Mouse (Mus musculus) midbrain, embryonic 11.5 days (tissue): ENCODE results near the gene Tnik. TPM values are rescaled to one million over a fixed set of nuclear protein-coding genes. Genes with fewer than 3 reads are reported as not detected.
A peak's percentile ranks its signal among the peaks of the same experiment; 100 is the strongest.

ENCODE experiments used
- ATAC-seq: fragments of 200-750 bp; cut with Nextera tagmentation; 2 replicates; pipeline ENCODE4 v1.8.0; 2017; ENCODE audit warnings: moderate TSS enrichment, moderate library complexity; ENCODE audit not compliant: low FRiP score
- DNase-seq: peaks from one replicate; pipeline ENCODE4 v3.0.0; 2015; ENCODE audit warnings: low spot score; ENCODE audit errors: missing footprints
- H3K27ac ChIP-seq: fragments of 300-500 bp; sonication (generic); 2 replicates; pipeline ENCODE4 v1.5.1; 2014; ENCODE audit warnings: low read depth, low read length
- H3K27me3 ChIP-seq: fragments of 300-500 bp; sonication (generic); 2 replicates; pipeline ENCODE4 v1.6.1; 2014; ENCODE audit warnings: mild to moderate bottlenecking, low read length, moderate library complexity, mixed read lengths; ENCODE audit not compliant: control insufficient read depth, insufficient read depth
- H3K36me3 ChIP-seq: fragments of 300-500 bp; sonication (generic); 2 replicates; pipeline ENCODE4 v1.6.1; 2014; ENCODE audit warnings: mild to moderate bottlenecking, low read length, moderate library complexity, mixed read lengths; ENCODE audit not compliant: control insufficient read depth, insufficient read depth
- H3K4me1 ChIP-seq: fragments of 300-500 bp; sonication (generic); 2 replicates; pipeline ENCODE4 v1.6.1; 2014; ENCODE audit warnings: low read length; ENCODE audit not compliant: control insufficient read depth, insufficient read depth
- H3K4me2 ChIP-seq: fragments of 300-500 bp; sonication (generic); 2 replicates; pipeline ENCODE4 v1.6.1; 2014; ENCODE audit warnings: mild to moderate bottlenecking, moderate library complexity
- H3K4me3 ChIP-seq: fragments of 300-500 bp; sonication (generic); 2 replicates; pipeline ENCODE4 v1.5.1; 2014; ENCODE audit warnings: low read depth, low read length
- H3K9ac ChIP-seq: fragments of 300-500 bp; sonication (generic); 2 replicates; pipeline ENCODE4 v1.6.1; 2014; ENCODE audit warnings: low read length
- H3K9me3 ChIP-seq: fragments of 300-500 bp; sonication (generic); 2 replicates; pipeline ENCODE4 v1.6.1; 2016; ENCODE audit warnings: low read length; ENCODE audit not compliant: control insufficient read depth
- WGBS: fragments of 180-500 bp; shearing (Covaris S2); extraction: QIAGEN DNeasy Blood & Tissue Kit; methylation state at CpG from one replicate; pipeline ENCODE4 v1.1.7; 2014; 5-methylcytosine and 5-hydroxymethylcytosine counted together
- polyA plus RNA-seq: library from polyadenylated mRNA; unstranded; fragments of >200 nt; fragmentation: Nextera tagmentation; extraction: Ambion mirVana; gene quantifications from 2 replicates; pipeline ENCODE4 v1.2.1, GENCODE M21; 2014

Tnik gene
- polyA plus RNA-seq, 1 experiment from 2014 or later = 21.2 TPM

- Histone ChIP-seq H3K4me3 (no peak overlapping the region), H3K27ac (no peak overlapping the region), H3K9me3 (no peaks in the 10 kb centered on the region), H3K36me3 (no peaks in the 10 kb centered on the region), H3K4me2 (no peak overlapping the region), H3K4me1 (no peaks in the 10 kb centered on the region), H3K9ac (no peak overlapping the region), H3K27me3 (no peaks in the 10 kb centered on the region)
- no peak for ATAC-seq
- DNase-seq = no peak
- 72% methylated on average over 4 of the region's 4 CpGs for WGBS
These were observed 295.4 kb downstream of the Tnik start for GRCm38 (mm10) chr3:28558328-28558871.

GRCm38 (mm10) chr3:28561408-28561807, 298.4 kb downstream of the Tnik start:
- Histone ChIP-seq H3K27me3 (no peaks in the 10 kb centered on the region), H3K9ac (no peak overlapping the region), H3K4me2 (no peak overlapping the region), H3K36me3 (no peaks in the 10 kb centered on the region), H3K9me3 (no peaks in the 10 kb centered on the region), H3K27ac (no peak overlapping the region), H3K4me1 (no peaks in the 10 kb centered on the region), H3K4me3 (no peak overlapping the region)
- DNase-seq (no peak), ATAC-seq (no peak)
- 79% methylated on average over 4 of the region's 4 CpGs for WGBS

GRCm38 (mm10) chr3:28562612-28563332, 299.8 kb downstream of the Tnik start:
- H3K4me1 ChIP-seq = no peaks in the 10 kb centered on the region
- H3K4me3 ChIP-seq = no peak overlapping the region
- no peaks in the 10 kb centered on the region for H3K9me3 ChIP-seq
- H3K4me2 ChIP-seq = no peak overlapping the region
- DNase-seq (peak; percentile 88), ATAC-seq (no peak)
- no peak overlapping the region for H3K9ac ChIP-seq
- H3K36me3 ChIP-seq = no peaks in the 10 kb centered on the region
- no peaks in the 10 kb centered on the region for H3K27me3 ChIP-seq
- WGBS = 69% methylated on average over 10 of the region's 10 CpGs
- H3K27ac ChIP-seq = no peak overlapping the region

GRCm38 (mm10) chr3:28564370-28565357, 301.6 kb downstream of the Tnik start:
- ATAC-seq = no peak
- Histone ChIP-seq H3K9ac (no peak overlapping the region), H3K27me3 (no peaks in the 10 kb centered on the region), H3K9me3 (no peaks in the 10 kb centered on the region), H3K27ac (no peak overlapping the region), H3K4me3 (no peak overlapping the region), H3K36me3 (no peaks in the 10 kb centered on the region), H3K4me1 (no peaks in the 10 kb centered on the region), H3K4me2 (no peak overlapping the region)
- no peak for DNase-seq
- 79% methylated on average over 12 of the region's 12 CpGs for WGBS

GRCm38 (mm10) chr3:28577301-28577700, 314.3 kb downstream of the Tnik start:
- DNase-seq = no peak
- Histone ChIP-seq H3K27ac (no peak overlapping the region), H3K27me3 (no peaks in the 10 kb centered on the region), H3K4me1 (no peaks in the 10 kb centered on the region; the same call in 1 of the 2 replicates), H3K9me3 (no peaks in the 10 kb centered on the region), H3K4me3 (no peak overlapping the region), H3K36me3 (no peaks in the 10 kb centered on the region), H3K9ac (no peak overlapping the region), H3K4me2 (no peak overlapping the region)
- no peak for ATAC-seq
- WGBS = 30% methylated on average over 15 of the region's 15 CpGs

- WGBS = 92% methylated on average over 18 of the region's 18 CpGs
- H3K36me3 ChIP-seq = no peaks in the 10 kb centered on the region
- H3K4me2 ChIP-seq = no peak overlapping the region
- DNase-seq (no peak), ATAC-seq (no peak)
- no peak overlapping the region for H3K27ac ChIP-seq
- H3K4me1 ChIP-seq = no peaks in the 10 kb centered on the region; the same call in 1 of the 2 replicates
- no peaks in the 10 kb centered on the region for H3K9me3 ChIP-seq
- no peak overlapping the region for H3K4me3 ChIP-seq
- H3K9ac ChIP-seq = no peak overlapping the region
- H3K27me3 ChIP-seq = no peaks in the 10 kb centered on the region
These were observed 316.1 kb downstream of the Tnik start for GRCm38 (mm10) chr3:28578950-28579615.

GRCm38 (mm10) chr3:28585750-28586465, 322.9 kb downstream of the Tnik start:
- H3K9ac ChIP-seq = no peak overlapping the region
- WGBS = 85% methylated on average over 9 of the region's 9 CpGs
- no peak for ATAC-seq
- H3K4me3 ChIP-seq = no peak overlapping the region
- H3K4me2 ChIP-seq = no peak overlapping the region
- no peak for DNase-seq
- no peaks in the 10 kb centered on the region for H3K36me3 ChIP-seq
- no peak overlapping the region for H3K27ac ChIP-seq
- H3K4me1 ChIP-seq = no peaks in the 10 kb centered on the region
- no peaks in the 10 kb centered on the region for H3K9me3 ChIP-seq
- no peaks in the 10 kb centered on the region for H3K27me3 ChIP-seq

GRCm38 (mm10) chr3:28587808-28588207, 324.8 kb downstream of the Tnik start:
- no peak for ATAC-seq
- Histone ChIP-seq H3K4me1 (no peaks in the 10 kb centered on the region), H3K36me3 (no peaks in the 10 kb centered on the region), H3K4me3 (no peak overlapping the region), H3K9ac (no peak overlapping the region), H3K27ac (no peak overlapping the region), H3K27me3 (no peaks in the 10 kb centered on the region), H3K4me2 (no peak overlapping the region), H3K9me3 (no peaks in the 10 kb centered on the region)
- WGBS = 76% methylated on average over 5 of the region's 5 CpGs
- no peak for DNase-seq
